Mouse (Mus musculus): ENCODE data around the gene Chp2. TPM values are rescaled to one million over a fixed set of nuclear protein-coding genes. Genes with fewer than 3 reads are reported as not detected.

Gene Chp2
- total and polyA plus RNA-seq, 3 experiments = not detected

DNA sequence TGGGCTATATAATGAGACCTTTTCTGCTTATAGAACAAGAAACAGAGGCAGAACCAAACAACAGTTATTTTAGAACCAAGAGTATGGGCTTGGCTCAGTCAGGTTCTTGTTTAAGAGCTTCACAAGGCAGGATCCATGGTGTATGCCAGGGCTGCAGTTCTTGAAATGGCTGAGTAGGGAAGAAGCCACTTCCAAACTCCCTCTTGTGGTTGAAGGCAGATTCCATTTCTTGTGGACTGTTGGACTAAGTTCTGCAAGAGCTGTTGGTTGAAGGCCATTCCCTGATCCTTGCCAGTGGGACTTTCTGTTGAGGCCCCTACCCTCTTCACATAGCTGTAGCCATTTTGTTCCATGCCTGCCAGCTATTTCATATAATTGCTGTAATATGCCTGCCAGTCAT is 25.4 kb upstream of the Chp2 start:
- H3K79me2 ChIP-seq (ENCODE audit: control insufficient read depth, insufficient read depth, low read length, poor library complexity) = no peaks in the 10 kb centered on the region
- H3K27me3 ChIP-seq (ENCODE audit: control insufficient read depth in 1 of 2, insufficient read depth in 2 of 2, low read length in 2 of 2) = no peaks in the 10 kb centered on the region
- H3K9ac ChIP-seq (ENCODE audit: control insufficient read depth, low read depth, low read length, poor library complexity, severe bottlenecking) = no peak overlapping the region
- H3K36me3 ChIP-seq (ENCODE audit: control insufficient read depth in 1 of 2, insufficient read depth in 2 of 2, low read length in 2 of 2) = no peaks in the 10 kb centered on the region
- no peak overlapping the region for H3K4me3 ChIP-seq (ENCODE audit: control insufficient read depth in 1 of 2, insufficient read depth in 1 of 2, low read depth in 2 of 2, low read length in 2 of 2)
- DNase-seq (ENCODE audit: low read depth, low spot score) = no peak
- no peak overlapping the region for H3K27ac ChIP-seq (ENCODE audit: control insufficient read depth, low read depth, low read length)
- peaks cover 0 to under 1% of the 10 kb centered on the region in 2 experiments; a peak in 1 of 4 replicates for H3K4me1 ChIP-seq (ENCODE audit: control insufficient read depth in 1 of 2, insufficient read depth in 2 of 2, low read length in 2 of 2)
- TF ChIP-seq CHD1 (IDR thresholded peaks at IDR 0.05; ENCODE audit: low read depth, low read length) (no peak), NRF1 (IDR thresholded peaks at IDR 0.05; ENCODE audit: insufficient read depth, low read depth, low read length, poor library complexity, severe bottlenecking) (no peak), JUND (IDR thresholded peaks at IDR 0.05; ENCODE audit: low read depth, low read length) (no peak), BHLHE40 (IDR thresholded peaks at IDR 0.05; ENCODE audit: borderline replicate concordance, low read depth, low read length) (no peak), MYC (IDR thresholded peaks at IDR 0.05; ENCODE audit: low read depth, low read length) (no peak), RCOR1 (IDR thresholded peaks at IDR 0.05; ENCODE audit: low read depth, low read length) (no peak), E2F4 (IDR thresholded peaks at IDR 0.05; ENCODE audit: borderline replicate concordance, low read depth, low read length) (no peak), POLR2AphosphoS5 (IDR thresholded peaks at IDR 0.05; ENCODE audit: borderline replicate concordance, low read depth, low read length) (no peak), GATA1 (IDR thresholded peaks at IDR 0.05; ENCODE audit: low read depth, low read length) (no peak), USF1 (IDR thresholded peaks at IDR 0.05; ENCODE audit: low read depth, low read length) (no peak)
- no peaks in the 10 kb centered on the region for H3K9me3 ChIP-seq (replicated peaks; ENCODE audit: insufficient read depth, low read length)

DNA sequence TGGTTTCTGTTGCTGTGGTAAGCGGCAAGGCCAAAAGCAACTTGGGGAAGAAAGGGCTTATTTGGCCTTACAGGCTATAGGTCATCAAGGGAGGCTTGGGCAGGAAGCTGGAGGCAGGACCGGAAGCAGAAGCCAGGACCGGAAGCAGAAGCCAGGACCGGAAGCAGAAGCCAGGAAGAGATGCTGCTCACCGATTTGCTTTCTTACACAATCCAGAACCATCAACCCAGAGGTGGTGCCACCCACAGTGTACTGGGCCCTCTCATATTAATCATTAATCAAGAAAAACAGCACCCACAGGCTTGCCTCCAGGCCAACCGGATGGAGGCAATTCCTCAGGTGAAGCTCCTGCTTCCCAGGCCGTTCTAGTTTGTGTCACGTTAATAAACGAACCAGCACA is 22.5 kb upstream of the Chp2 start:
- no peak for DNase-seq (ENCODE audit: low read depth, low spot score)

DNA sequence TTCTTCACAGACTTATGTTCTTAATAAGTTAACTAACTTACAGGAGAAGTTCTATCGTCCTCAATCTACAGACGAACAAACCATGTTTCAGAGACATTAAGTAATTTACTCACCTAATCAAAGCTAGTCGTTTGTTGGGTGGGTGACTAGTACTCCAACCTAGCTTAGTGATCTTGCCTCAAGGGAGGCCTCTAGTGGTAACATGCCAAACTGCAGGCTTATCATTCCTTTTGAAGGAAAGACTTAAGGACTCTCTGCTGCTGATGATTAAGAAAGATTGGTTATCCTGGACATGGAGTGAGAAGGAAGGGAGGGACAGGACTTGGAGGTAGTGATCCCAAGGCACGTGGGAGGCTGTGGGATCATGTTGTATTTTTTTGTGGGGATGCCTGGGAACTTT is 22.0 kb upstream of the Chp2 start:
- H3K4me1 ChIP-seq (ENCODE audit: control insufficient read depth in 1 of 2, insufficient read depth in 2 of 2, low read length in 2 of 2) = peaks cover 0 to 4% of the 10 kb centered on the region in 2 experiments; a peak in 1 of 4 replicates
- H3K9ac ChIP-seq (ENCODE audit: control insufficient read depth, low read depth, low read length, poor library complexity, severe bottlenecking) = no peak overlapping the region
- peaks cover 0 to 2% of the 10 kb centered on the region in 2 experiments; a peak in 1 of 4 replicates for H3K36me3 ChIP-seq (ENCODE audit: control insufficient read depth in 1 of 2, insufficient read depth in 2 of 2, low read length in 2 of 2)
- no peak overlapping the region for H3K4me3 ChIP-seq (ENCODE audit: control insufficient read depth in 1 of 2, insufficient read depth in 1 of 2, low read depth in 2 of 2, low read length in 2 of 2)
- peaks cover 2% of the 10 kb centered on the region in 2 experiments; a peak in 2 of 4 replicates for H3K27me3 ChIP-seq (ENCODE audit: control insufficient read depth in 1 of 2, insufficient read depth in 2 of 2, low read length in 2 of 2)
- peak; percentile 81 for DNase-seq (ENCODE audit: low read depth, low spot score)
- no peaks in the 10 kb centered on the region for H3K9me3 ChIP-seq (replicated peaks; ENCODE audit: insufficient read depth, low read length)
- TF ChIP-seq CTCF (IDR thresholded peaks at IDR 0.05 in 2 of 3, conservative IDR thresholded peaks at IDR 0.05 in 1 of 3; ENCODE audit: control insufficient read depth in 1 of 3, insufficient read depth in 1 of 3, low read depth in 2 of 3, low read length in 3 of 3, poor library complexity in 1 of 3, severe bottlenecking in 1 of 3) (peak; percentile 34 to 96 (median 79)), POLR2A (IDR thresholded peaks at IDR 0.05; ENCODE audit: control insufficient read depth in 1 of 2, insufficient read depth in 1 of 2, low read depth in 1 of 2, low read length in 2 of 2, poor library complexity in 1 of 2) (no peak), ZC3H11A (IDR thresholded peaks at IDR 0.05; ENCODE audit: low read depth, low read length) (0 out of 2 replicates have a peak, but pooled peaks have one; percentile 2), RCOR1 (IDR thresholded peaks at IDR 0.05; ENCODE audit: low read depth, low read length) (0 out of 2 replicates have a peak, but pooled peaks have one; percentile 27), SMC3 (IDR thresholded peaks at IDR 0.05; ENCODE audit: low read depth, low read length) (peak; percentile 45), POLR2AphosphoS2 (IDR thresholded peaks at IDR 0.05; ENCODE audit: low read length) (no peak), RAD21 (IDR thresholded peaks at IDR 0.05; ENCODE audit: low read depth, low read length) (peak; percentile 44), TCF12 (IDR thresholded peaks at IDR 0.05; ENCODE audit: low read depth, low read length) (no peak)
- H3K79me2 ChIP-seq (ENCODE audit: control insufficient read depth, insufficient read depth, low read length, poor library complexity) = no peaks in the 10 kb centered on the region
- H3K27ac ChIP-seq (ENCODE audit: control insufficient read depth, low read depth, low read length) = no peak overlapping the region

More for the DNA sequence above, 22.5 kb upstream of the Chp2 start:
- Histone ChIP-seq H3K9ac (ENCODE audit: control insufficient read depth, low read depth, low read length, poor library complexity, severe bottlenecking) (no peak overlapping the region), H3K36me3 (ENCODE audit: control insufficient read depth in 1 of 2, insufficient read depth in 2 of 2, low read length in 2 of 2) (peaks cover 0 to 2% of the 10 kb centered on the region in 2 experiments; a peak in 1 of 4 replicates), H3K4me1 (ENCODE audit: control insufficient read depth in 1 of 2, insufficient read depth in 2 of 2, low read length in 2 of 2) (peaks cover 0 to 4% of the 10 kb centered on the region in 2 experiments; a peak in 1 of 4 replicates), H3K9me3 (replicated peaks; ENCODE audit: insufficient read depth, low read length) (no peaks in the 10 kb centered on the region), H3K27ac (ENCODE audit: control insufficient read depth, low read depth, low read length) (no peak overlapping the region), H3K4me3 (ENCODE audit: control insufficient read depth in 1 of 2, insufficient read depth in 1 of 2, low read depth in 2 of 2, low read length in 2 of 2) (no peak overlapping the region), H3K79me2 (ENCODE audit: control insufficient read depth, insufficient read depth, low read length, poor library complexity) (no peaks in the 10 kb centered on the region), H3K27me3 (ENCODE audit: control insufficient read depth in 1 of 2, insufficient read depth in 2 of 2, low read length in 2 of 2) (peaks cover 0 to 2% of the 10 kb centered on the region in 2 experiments; a peak in 2 of 4 replicates)
- TF ChIP-seq SIN3A (IDR thresholded peaks at IDR 0.05; ENCODE audit: low read length) (no peak), ELF1 (IDR thresholded peaks at IDR 0.05; ENCODE audit: low read depth, low read length) (no peak), MAFK (IDR thresholded peaks at IDR 0.05; ENCODE audit: borderline replicate concordance, low read depth, low read length) (no peak), NELFE (IDR thresholded peaks at IDR 0.05; ENCODE audit: low read depth, low read length) (no peak), UBTF (IDR thresholded peaks at IDR 0.05; ENCODE audit: borderline replicate concordance, insufficient read depth, low read depth, low read length) (no peak), MXI1 (IDR thresholded peaks at IDR 0.05; ENCODE audit: low read depth, low read length) (no peak), EP300 (IDR thresholded peaks at IDR 0.05; ENCODE audit: low read depth in 1 of 2, low read length in 2 of 2) (no peak), NRF1 (IDR thresholded peaks at IDR 0.05; ENCODE audit: insufficient read depth, low read depth, low read length, poor library complexity, severe bottlenecking) (no peak)
